Mouse (Mus musculus): ENCODE data around the gene Cyb5r3. TPM values are rescaled to one million over a fixed set of nuclear protein-coding genes. Genes with fewer than 3 reads are reported as not detected.

The Cyb5r3 gene
- polyA plus RNA-seq, 1 experiment, result 112 TPM

GRCm38 (mm10) chr15:83154309-83154708 is 18.1 kb downstream of the Cyb5r3 start:
- H3K4me3 ChIP-seq (ENCODE audit: insufficient read depth, low read length), result no peak overlapping the region
- H3K27ac ChIP-seq (ENCODE audit: insufficient read depth, low read depth, low read length), result no peak overlapping the region
- peaks cover 3% of the 10 kb centered on the region; the same call in 1 of the 2 replicates for H3K4me1 ChIP-seq (ENCODE audit: control insufficient read depth, insufficient read depth, low read length)
- no peak for TF ChIP-seq CTCF (IDR thresholded peaks at IDR 0.05; ENCODE audit: low read depth, low read length)
- no peak for TF ChIP-seq POLR2A (IDR thresholded peaks at IDR 0.05; ENCODE audit: borderline replicate concordance, low read depth, low read length)

DNA sequence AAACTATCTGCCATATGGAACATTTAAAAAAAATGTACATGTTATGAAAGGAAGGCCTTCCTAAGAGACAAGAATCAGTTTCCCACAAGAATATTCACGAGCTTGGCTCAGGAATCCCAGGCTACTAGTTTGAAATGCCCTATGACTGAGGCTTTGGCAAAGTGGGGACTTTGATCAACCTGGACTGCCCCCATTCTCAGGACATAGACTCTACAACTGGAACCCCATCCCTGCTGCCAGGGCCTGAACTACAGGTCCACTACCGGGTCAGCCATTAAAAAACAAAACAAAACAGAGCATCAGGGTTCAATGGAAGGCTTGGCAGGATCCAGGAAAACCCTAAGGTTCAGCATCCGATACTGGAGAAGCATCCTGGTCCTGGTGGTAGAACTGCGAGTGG is 21.7 kb downstream of the Cyb5r3 start:
- Histone ChIP-seq H3K4me3 (ENCODE audit: insufficient read depth, low read length) (no peak overlapping the region), H3K27ac (ENCODE audit: insufficient read depth, low read depth, low read length) (no peak overlapping the region), H3K4me1 (ENCODE audit: control insufficient read depth, insufficient read depth, low read length) (peaks cover 17% of the 10 kb centered on the region)
- no peak for TF ChIP-seq POLR2A (IDR thresholded peaks at IDR 0.05; ENCODE audit: borderline replicate concordance, low read depth, low read length)
- no peak for TF ChIP-seq CTCF (IDR thresholded peaks at IDR 0.05; ENCODE audit: low read depth, low read length)

- H3K4me1 ChIP-seq (ENCODE audit: control insufficient read depth, insufficient read depth, low read length), result peaks cover 22% of the 10 kb centered on the region
- peak overlapping the region; percentile 79 for H3K27ac ChIP-seq (ENCODE audit: insufficient read depth, low read depth, low read length)
- peak overlapping the region; percentile 17; the same call in 1 of the 2 replicates for H3K4me3 ChIP-seq (ENCODE audit: insufficient read depth, low read length)
- TF ChIP-seq POLR2A (IDR thresholded peaks at IDR 0.05; ENCODE audit: borderline replicate concordance, low read depth, low read length) (no peak), CTCF (IDR thresholded peaks at IDR 0.05; ENCODE audit: low read depth, low read length) (no peak)
Observed at GRCm38 (mm10) chr15:83150073-83150442, 22.3 kb downstream of the Cyb5r3 start.

DNA sequence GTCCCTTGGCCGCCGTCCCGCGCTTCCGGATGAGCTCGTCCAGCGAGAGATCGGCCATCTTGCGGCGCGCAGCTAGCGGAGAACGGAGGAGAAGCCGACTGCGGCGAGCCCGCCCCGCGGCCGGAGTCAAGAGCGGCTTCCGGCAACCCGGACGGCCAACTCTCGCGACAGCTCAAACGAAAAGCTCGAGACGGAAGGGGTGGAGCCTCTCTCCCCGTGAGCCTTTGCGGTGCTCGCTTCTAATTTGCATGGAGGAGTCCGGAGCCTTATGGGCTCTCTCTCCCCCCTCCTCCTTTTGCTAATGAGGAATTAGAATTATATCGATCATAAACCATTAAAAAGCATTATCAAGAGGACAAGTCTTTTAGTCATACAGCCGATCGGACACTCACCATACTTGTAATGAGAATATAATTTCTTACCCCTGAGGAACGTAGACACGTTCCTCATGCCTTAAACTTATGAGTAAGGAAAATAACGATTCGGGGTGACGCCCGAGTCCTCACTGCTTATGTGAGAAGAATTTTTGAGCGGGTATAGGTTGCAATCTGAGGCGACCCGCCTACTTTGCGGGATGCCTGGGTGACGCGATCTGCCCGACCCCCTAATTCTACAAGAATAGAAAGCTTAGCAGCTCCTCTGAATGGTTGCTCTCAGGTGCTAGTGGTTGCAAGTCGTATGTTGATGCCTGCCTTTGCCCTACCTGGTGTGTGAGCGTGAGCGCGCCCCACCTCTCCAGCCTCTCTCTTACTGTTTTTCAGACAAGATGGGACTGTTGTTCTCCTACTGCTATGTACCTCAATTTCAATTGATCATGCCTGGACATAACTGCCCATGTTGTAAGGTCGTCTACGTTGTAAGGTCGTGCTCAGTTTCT is 23.0 kb downstream of the Cyb5r3 start, which contains the start of gene Poldip3:
Poldip3 (minus strand) TSS at position 189 of the 877 bp plus-strand sequence.
- Histone ChIP-seq H3K4me3 (ENCODE audit: insufficient read depth, low read length) (peak within 1 kb of the TSS; percentile 99), H3K27ac (ENCODE audit: insufficient read depth, low read depth, low read length) (peak within 1 kb of the TSS; percentile 97), H3K4me1 (ENCODE audit: control insufficient read depth, insufficient read depth, low read length) (peaks cover 24% of the 10 kb centered on the region)
- TF ChIP-seq CTCF (IDR thresholded peaks at IDR 0.05; ENCODE audit: low read depth, low read length) (no peak), POLR2A (IDR thresholded peaks at IDR 0.05; ENCODE audit: borderline replicate concordance, low read depth, low read length) (peak; percentile 96)

GRCm38 (mm10) chr15:83148801-83149195 is 23.6 kb downstream of the Cyb5r3 start:
- H3K4me3 ChIP-seq (ENCODE audit: insufficient read depth, low read length), result peak overlapping the region; percentile 99
- H3K27ac ChIP-seq (ENCODE audit: insufficient read depth, low read depth, low read length), result peak overlapping the region; percentile 97
- peaks cover 24% of the 10 kb centered on the region for H3K4me1 ChIP-seq (ENCODE audit: control insufficient read depth, insufficient read depth, low read length)
- TF ChIP-seq CTCF (IDR thresholded peaks at IDR 0.05; ENCODE audit: low read depth, low read length), result no peak
- no peak for TF ChIP-seq POLR2A (IDR thresholded peaks at IDR 0.05; ENCODE audit: borderline replicate concordance, low read depth, low read length)

DNA sequence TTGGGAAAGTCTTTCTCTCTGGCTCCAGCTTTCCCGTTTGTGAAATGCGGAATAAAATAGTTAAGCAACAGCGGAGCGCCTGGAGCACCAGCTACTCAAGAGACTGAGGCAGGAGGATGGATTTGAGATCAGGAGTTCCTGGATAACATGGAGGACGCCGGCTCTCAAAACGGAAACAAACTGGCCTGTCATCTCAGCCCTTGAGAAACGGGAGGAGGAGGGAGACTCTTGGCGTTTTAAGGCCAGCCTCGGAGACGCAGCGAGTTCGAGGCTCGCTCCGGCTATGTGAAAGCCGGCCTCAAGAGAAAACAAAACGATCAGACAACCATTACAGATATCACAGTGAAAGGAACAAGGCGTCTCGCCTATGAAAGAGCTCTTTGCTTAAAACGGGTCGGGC is 24.0 kb downstream of the Cyb5r3 start:
- peaks cover 24% of the 10 kb centered on the region for H3K4me1 ChIP-seq (ENCODE audit: control insufficient read depth, insufficient read depth, low read length)
- peak overlapping the region; percentile 97 for H3K27ac ChIP-seq (ENCODE audit: insufficient read depth, low read depth, low read length)
- TF ChIP-seq POLR2A (IDR thresholded peaks at IDR 0.05; ENCODE audit: borderline replicate concordance, low read depth, low read length), result no peak
- no peak for TF ChIP-seq CTCF (IDR thresholded peaks at IDR 0.05; ENCODE audit: low read depth, low read length)

DNA sequence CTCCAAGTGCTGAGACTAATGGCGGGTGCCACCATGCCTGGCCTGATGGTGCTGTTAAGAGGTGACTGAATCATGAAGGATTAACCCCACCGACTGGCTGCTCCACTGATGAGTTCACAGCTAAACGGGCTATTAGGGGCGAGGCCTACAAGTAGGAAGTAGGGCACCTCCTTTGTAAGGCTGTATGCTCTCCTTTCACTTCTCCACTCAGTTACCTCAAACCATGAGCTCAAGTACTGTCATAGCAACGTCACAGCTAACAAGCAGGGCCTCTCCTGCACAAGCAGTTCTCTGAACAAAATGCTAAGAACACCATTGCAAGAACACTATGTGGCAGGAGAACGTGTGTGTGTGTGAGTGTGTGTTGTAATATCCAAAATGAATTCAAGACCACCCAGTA is 26.9 kb downstream of the Cyb5r3 start:
- peaks cover 32% of the 10 kb centered on the region for H3K4me1 ChIP-seq (ENCODE audit: control insufficient read depth, insufficient read depth, low read length)
- TF ChIP-seq CTCF (IDR thresholded peaks at IDR 0.05; ENCODE audit: low read depth, low read length), result no peak
- no peak for TF ChIP-seq POLR2A (IDR thresholded peaks at IDR 0.05; ENCODE audit: borderline replicate concordance, low read depth, low read length)
- H3K4me3 ChIP-seq (ENCODE audit: insufficient read depth, low read length), result no peak overlapping the region
- peak overlapping the region; percentile 10; the same call in 1 of the 2 replicates for H3K27ac ChIP-seq (ENCODE audit: insufficient read depth, low read depth, low read length)

More for the DNA sequence above, 24.0 kb downstream of the Cyb5r3 start:
- peak overlapping the region; percentile 99 for H3K4me3 ChIP-seq (ENCODE audit: insufficient read depth, low read length)

DNA sequence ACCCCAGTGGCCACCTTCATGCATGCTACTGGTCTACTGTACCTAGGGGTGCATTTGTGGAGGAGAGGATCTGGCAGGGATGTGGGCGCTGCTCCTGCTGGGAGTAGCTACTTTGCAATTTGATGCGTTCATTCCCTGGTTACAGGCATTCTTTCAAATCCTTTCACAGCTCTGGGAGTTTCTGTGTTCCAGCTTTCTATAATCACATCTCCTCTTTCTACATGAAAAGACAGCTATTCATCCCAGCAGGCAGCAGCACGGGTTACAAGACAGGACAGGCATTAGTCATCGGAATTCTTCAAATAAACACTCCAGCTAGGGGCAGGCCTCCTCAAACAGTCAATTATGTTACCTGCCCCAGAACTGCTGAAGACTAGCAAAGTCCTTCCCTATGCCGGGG is 29.5 kb downstream of the Cyb5r3 start:
- Histone ChIP-seq H3K27ac (ENCODE audit: insufficient read depth, low read depth, low read length) (no peak overlapping the region), H3K4me3 (ENCODE audit: insufficient read depth, low read length) (no peak overlapping the region), H3K4me1 (ENCODE audit: control insufficient read depth, insufficient read depth, low read length) (peaks cover 40% of the 10 kb centered on the region)
- TF ChIP-seq CTCF (IDR thresholded peaks at IDR 0.05; ENCODE audit: low read depth, low read length) (no peak), POLR2A (IDR thresholded peaks at IDR 0.05; ENCODE audit: borderline replicate concordance, low read depth, low read length) (no peak)

DNA sequence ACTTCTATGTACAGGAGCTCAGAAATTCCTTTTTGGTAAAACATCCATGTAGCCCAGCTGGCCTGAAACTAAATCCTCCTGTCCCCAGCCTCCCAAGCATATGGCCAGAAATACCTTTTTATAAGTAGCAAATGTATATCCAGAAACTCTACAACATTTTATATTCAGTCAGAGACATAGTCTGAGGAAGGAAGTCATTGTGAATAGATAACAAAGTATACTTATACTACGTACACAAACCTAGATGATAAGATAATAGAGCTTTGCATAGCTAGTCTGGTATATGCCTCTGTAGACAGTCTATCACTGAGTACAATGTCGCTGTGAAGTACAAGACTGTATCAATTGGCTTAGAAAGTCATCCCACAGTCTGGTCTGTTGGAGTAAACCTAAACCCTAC is 36.7 kb downstream of the Cyb5r3 start:
- H3K4me3 ChIP-seq (ENCODE audit: insufficient read depth, low read length), result no peak overlapping the region
- H3K4me1 ChIP-seq (ENCODE audit: control insufficient read depth, insufficient read depth, low read length), result peaks cover 24% of the 10 kb centered on the region
- no peak overlapping the region for H3K27ac ChIP-seq (ENCODE audit: insufficient read depth, low read depth, low read length)
- TF ChIP-seq POLR2A (IDR thresholded peaks at IDR 0.05; ENCODE audit: borderline replicate concordance, low read depth, low read length) (no peak), CTCF (IDR thresholded peaks at IDR 0.05; ENCODE audit: low read depth, low read length) (no peak)

GRCm38 (mm10) chr15:83134671-83135070 is 37.7 kb downstream of the Cyb5r3 start:
- Histone ChIP-seq H3K27ac (ENCODE audit: insufficient read depth, low read depth, low read length) (peak overlapping the region; percentile 47), H3K4me1 (ENCODE audit: control insufficient read depth, insufficient read depth, low read length) (peaks cover 28% of the 10 kb centered on the region), H3K4me3 (ENCODE audit: insufficient read depth, low read length) (no peak overlapping the region)
- TF ChIP-seq POLR2A (IDR thresholded peaks at IDR 0.05; ENCODE audit: borderline replicate concordance, low read depth, low read length), result no peak
- TF ChIP-seq CTCF (IDR thresholded peaks at IDR 0.05; ENCODE audit: low read depth, low read length), result no peak

Measured in bone marrow macrophage, adult 2 months (primary cell).